Mouse (Mus musculus): ENCODE results near the gene Syt12.

GRCm38 (mm10) chr19:4487877-4488276 lies 10.6 kb upstream of the Syt12 start:
- TF ChIP-seq ZMIZ1 (IDR thresholded peaks at IDR 0.05; ENCODE audit: low read depth, low read length) (no peak), SIN3A (IDR thresholded peaks at IDR 0.05; ENCODE audit: low read length) (no peak), POLR2AphosphoS2 (IDR thresholded peaks at IDR 0.05; ENCODE audit: low read length) (no peak), EP300 (IDR thresholded peaks at IDR 0.05; ENCODE audit: low read depth in 1 of 2, low read length in 2 of 2) (no peak), GATA1 (IDR thresholded peaks at IDR 0.05; ENCODE audit: low read depth, low read length) (no peak), POLR2A (IDR thresholded peaks at IDR 0.05; ENCODE audit: control insufficient read depth in 1 of 2, insufficient read depth in 1 of 2, low read depth in 1 of 2, low read length in 2 of 2, poor library complexity in 1 of 2) (no peak)
